ENCODE assay signal across 8 mouse cellular contexts in genomic region chr9:100644071-100644771, GRCm38 (mm10). TPM values are rescaled to one million over a fixed set of nuclear protein-coding genes. Genes with fewer than 3 reads are reported as not detected.
DNase-seq lines count a peak whose midpoint lies in the region.

No protein-coding gene starts in this region.

- under 1% methylated on average over 63 of the region's 64 CpGs for WGBS in midbrain, embryonic 10.5 days

- H3K27ac ChIP-seq in midbrain, embryonic 10.5 days (replicated peaks): peak overlapping the region; percentile 99

- peak; percentile 64 for DNase-seq in adrenal gland, adult 8-10 months
- peak; percentile 82 for DNase-seq in embryo, embryonic 9.5 days (ENCODE audit: extremely low spot score)
- peak; percentile 98 for DNase-seq in heart, adult 11 months
- peak; percentile 59 for DNase-seq in kidney, adult 11 months
- DNase-seq in left cerebral cortex, postnatal 4 days: peak; percentile 70
- DNase-seq in midbrain, embryonic 10.5 days (ENCODE audit: low spot score): peak; percentile 79
- DNase-seq in right cerebral cortex, postnatal 4 days: peak; percentile 64
- peak; percentile 80 for DNase-seq in yolk sac, embryonic 10.5 days (ENCODE audit: low spot score)

- intact Hi-C loops in left cerebral cortex, postnatal 4 days (cut with DNase I): loop anchor here (5.0 to 10.0 kb wide), 5 partner anchors 122 to 513 kb away; partner anchors contain the start of genes Msl2 and Pccb

- H3K36me3 ChIP-seq in midbrain, embryonic 10.5 days: peaks cover 10% of the 10 kb centered on the region

- peaks cover 44% of the 10 kb centered on the region for H3K4me1 ChIP-seq in midbrain, embryonic 10.5 days

- no peaks in the 10 kb centered on the region for H3K27me3 ChIP-seq in midbrain, embryonic 10.5 days (ENCODE audit: low read depth, poor library complexity, severe bottlenecking)

- H3K9me3 ChIP-seq in midbrain, embryonic 10.5 days (replicated peaks): no peaks in the 10 kb centered on the region; the same call in 1 of the 2 replicates

- H3K4me3 ChIP-seq in midbrain, embryonic 10.5 days: peak overlapping the region; percentile 86

RNA-seq across cellular contexts. Expression of gene Stag1, which starts 46.6 kb away (rescaled TPM):
- total RNA-seq in adrenal gland, adult 8-10 months (2022): 10 to 100 TPM; 34.0 to 46.9 (median 36.2) TPM
- 10 to 100 TPM; 45.8 to 55.4 TPM for total RNA-seq in left cerebral cortex, postnatal 4 days (2021)
- 50.8 and 51.6 TPM in 2 replicates for polyA plus RNA-seq in midbrain, embryonic 10.5 days (2016; fragmentation: Nextera tagmentation; extraction: Ambion mirVana)

Comparison
In these comparisons a context has a peak if more than half of its experiments do, and no peak if none do; other contexts are left out.
1. Peak in every context shown above with its lines: DNase-seq, H3K4me3 ChIP-seq and H3K27ac ChIP-seq.